Mouse (Mus musculus) embryo, embryonic 10.5 days (tissue): ENCODE results near the gene Apbb1.

Experiments
- DNase-seq: peaks from one replicate; pipeline ENCODE4 v3.0.0-alpha.2; 2015; ENCODE audit warnings: low spot score

Gene Apbb1

GRCm38 (mm10) chr7:105570756-105571155 is 10.7 kb downstream of the Apbb1 start:
- DNase-seq = no peak

- peak; percentile 27 for DNase-seq
Measured at GRCm38 (mm10) chr7:105569512-105570496, 11.6 kb downstream of the Apbb1 start.

- DNase-seq = peak; percentile 71
Measured at GRCm38 (mm10) chr7:105568988-105569471, 12.4 kb downstream of the Apbb1 start.

DNA sequence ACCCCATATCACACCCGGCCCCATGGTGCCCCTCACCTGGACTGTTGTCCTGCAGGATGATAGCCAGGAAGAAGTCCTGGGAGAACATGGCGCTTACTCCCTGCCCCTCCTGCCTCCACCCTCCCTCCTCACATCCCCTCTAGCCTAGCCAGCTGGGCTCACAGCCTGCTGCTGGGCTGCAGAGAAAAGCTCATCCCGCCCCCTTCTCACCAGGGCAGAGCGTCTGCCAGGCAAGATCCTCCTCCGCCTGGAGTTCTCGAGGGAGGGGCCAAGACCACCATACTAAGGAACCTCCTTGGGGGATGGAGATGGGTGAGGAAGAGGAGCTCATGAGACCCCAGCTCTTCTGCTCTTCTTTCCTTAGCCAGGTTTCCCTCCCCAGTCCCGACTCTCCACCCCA is 12.9 kb downstream of the Apbb1 start:
- peak; percentile 12 for DNase-seq

- DNase-seq = no peak
Measured at GRCm38 (mm10) chr7:105565071-105565836, 16.2 kb downstream of the Apbb1 start.

GRCm38 (mm10) chr7:105563367-105563766 is 18.1 kb downstream of the Apbb1 start:
- no peak for DNase-seq

DNA sequence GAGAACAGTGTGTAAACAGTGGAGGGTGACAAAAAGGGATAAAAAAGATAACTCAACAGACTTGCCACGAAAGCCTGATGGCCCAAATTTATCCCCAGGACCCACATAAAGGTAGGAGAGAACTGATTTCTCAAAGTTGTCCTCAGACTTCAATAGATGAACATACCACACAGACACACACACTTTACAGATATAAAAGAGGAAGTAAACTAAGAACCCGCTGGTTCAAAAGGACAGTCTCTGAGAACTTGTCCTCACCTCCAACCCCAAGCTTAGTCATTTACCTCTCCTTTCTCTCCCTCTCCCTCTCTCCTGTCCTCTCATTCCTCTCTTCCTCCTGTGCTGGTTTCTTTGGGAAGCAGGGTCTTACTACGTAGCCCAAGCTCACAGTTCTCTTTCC is 19.1 kb downstream of the Apbb1 start:
- DNase-seq = no peak

GRCm38 (mm10) chr7:105559016-105559415 is 22.4 kb downstream of the Apbb1 start:
- DNase-seq = no peak

- no peak for DNase-seq
Measured at GRCm38 (mm10) chr7:105557671-105558070, 23.8 kb downstream of the Apbb1 start.

DNA sequence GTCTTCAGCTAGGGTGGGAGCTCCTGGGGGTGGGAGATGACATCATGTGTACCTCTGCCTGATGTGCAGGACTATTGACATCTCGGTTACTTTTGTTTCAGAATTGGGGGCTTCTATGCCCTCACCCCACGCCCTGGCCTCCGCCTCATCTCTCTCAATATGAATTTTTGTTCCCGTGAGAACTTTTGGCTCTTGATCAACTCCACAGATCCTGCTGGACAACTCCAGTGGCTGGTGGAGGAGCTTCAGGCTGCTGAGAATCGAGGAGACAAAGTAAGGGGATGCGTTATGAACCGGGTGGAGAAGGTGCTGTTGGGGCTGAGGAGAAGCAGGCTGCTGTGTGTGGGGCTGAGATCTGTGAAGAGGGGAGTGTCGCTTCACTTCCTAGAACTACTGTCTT is 25.0 kb downstream of the Apbb1 start:
- DNase-seq = no peak

GRCm38 (mm10) chr7:105555571-105555970 is 25.9 kb downstream of the Apbb1 start:
- no peak for DNase-seq

GRCm38 (mm10) chr7:105554212-105554942 is 27.1 kb downstream of the Apbb1 start, which contains the start of gene Smpd1:
Smpd1 (plus strand) TSS chr7:105554360.
- DNase-seq = peak; percentile 96

- DNase-seq = no peak
Measured at GRCm38 (mm10) chr7:105553456-105554211, 27.8 kb downstream of the Apbb1 start.

GRCm38 (mm10) chr7:105549035-105549434 is 32.4 kb downstream of the Apbb1 start:
- DNase-seq = peak; percentile 75

- DNase-seq = no peak
Measured at GRCm38 (mm10) chr7:105547970-105548369, 33.5 kb downstream of the Apbb1 start.

GRCm38 (mm10) chr7:105545986-105546385 is 35.5 kb downstream of the Apbb1 start:
- no peak for DNase-seq

DNA sequence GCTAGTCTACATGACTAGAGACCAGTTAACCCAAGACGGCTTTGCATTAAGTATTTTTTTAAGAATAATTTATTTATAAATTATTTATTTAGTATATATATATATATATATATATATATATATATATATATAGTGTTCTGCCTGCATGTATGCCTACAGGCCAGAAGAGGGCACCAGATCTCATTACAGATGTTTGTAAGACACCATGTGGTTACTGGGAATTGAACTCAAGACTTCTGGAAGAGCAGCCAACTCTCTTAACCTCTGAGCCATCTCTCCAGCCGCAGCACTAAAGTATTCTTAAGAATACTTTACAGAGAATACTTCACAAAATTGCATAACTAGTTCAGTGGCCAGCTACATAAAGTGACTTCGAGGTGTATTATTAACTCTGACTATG is 47.3 kb downstream of the Apbb1 start:
- peak; percentile 43 for DNase-seq

- no peak for DNase-seq
Measured at GRCm38 (mm10) chr7:105528094-105528493, 53.4 kb downstream of the Apbb1 start.

DNA sequence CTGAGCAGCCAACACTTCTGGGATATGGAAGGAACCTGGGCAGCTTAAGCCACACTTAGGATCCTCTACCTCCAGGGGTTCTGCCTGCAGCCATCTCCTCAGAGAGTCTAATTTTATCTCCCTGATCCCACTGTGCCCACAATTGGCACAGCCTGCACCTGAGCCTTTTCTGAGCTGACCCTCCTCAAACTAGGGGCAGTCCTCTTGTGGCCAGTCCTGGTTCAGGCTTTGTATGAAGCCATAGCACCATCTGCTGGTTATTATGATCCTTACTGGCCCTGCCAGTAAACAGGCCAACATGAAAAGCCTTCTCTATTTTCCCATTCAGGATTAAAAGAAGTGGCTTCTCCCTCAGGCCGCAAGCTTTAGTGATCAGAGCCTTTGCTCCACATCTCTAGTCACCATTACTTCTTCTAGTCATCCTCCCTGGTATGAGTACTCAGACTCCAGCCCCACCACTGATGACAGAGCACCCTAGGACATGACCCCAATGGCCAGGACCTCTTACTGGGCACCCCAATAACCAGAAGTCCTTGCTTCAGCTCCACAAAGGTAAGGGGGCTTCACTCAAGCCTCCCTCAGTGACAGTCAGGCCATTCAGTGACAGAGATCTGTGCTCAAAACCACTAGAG is 54.0 kb downstream of the Apbb1 start:
- peak; percentile 73 for DNase-seq

DNA sequence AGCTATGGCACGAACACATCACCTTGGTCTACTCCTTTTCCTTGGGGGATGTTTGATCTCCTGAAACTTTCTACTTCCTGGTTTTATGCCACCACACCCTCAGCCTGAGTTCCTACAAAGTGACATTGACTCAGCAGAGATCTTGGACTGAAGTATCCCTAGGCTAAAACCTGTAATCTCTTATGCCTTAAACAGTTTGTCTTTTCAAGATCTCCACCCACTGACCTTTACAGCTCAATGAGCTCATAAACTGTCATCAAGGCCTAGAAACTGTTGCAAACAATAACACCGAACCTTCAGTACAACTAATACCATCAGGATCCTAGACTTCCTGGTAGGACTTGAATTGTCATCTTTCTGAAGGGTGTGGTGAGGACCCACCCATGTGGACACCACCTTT is 57.2 kb downstream of the Apbb1 start:
- DNase-seq = no peak

GRCm38 (mm10) chr7:105520201-105520600 is 61.3 kb downstream of the Apbb1 start:
- peak; percentile 30 for DNase-seq
